Mouse (Mus musculus) bone marrow macrophage, adult 2 months (primary cell): Measurements from ENCODE around the gene Ncf2.

Source experiments
- CTCF ChIP-seq: IDR thresholded peaks from 2 replicates; pipeline ENCODE4 v1.5.1; 2012; ENCODE audit warnings: low read depth, mild to moderate bottlenecking, low read length, moderate library complexity
- POLR2A ChIP-seq: IDR thresholded peaks from 2 replicates; pipeline ENCODE4 v1.6.1; 2012; ENCODE audit warnings: mild to moderate bottlenecking, low read depth, low read length, borderline replicate concordance

- TF ChIP-seq CTCF = no peak
- TF ChIP-seq POLR2A = no peak
These were observed 26.5 kb downstream of the Ncf2 start for GRCm38 (mm10) chr1:152826446-152826845.
